Mouse (Mus musculus): ENCODE measurements around the gene H3f3b.

- TF ChIP-seq GATA1 (IDR thresholded peaks at IDR 0.05; ENCODE audit: borderline replicate concordance, low read length) (no peak), FLI1 (IDR thresholded peaks at IDR 0.05; ENCODE audit: low read length) (no peak)
Measured at GRCm38 (mm10) chr11:116062521-116062920, 34.8 kb upstream of the H3f3b start.
